Mouse (Mus musculus): ENCODE measurements at regions not wholly inside any gene's neighbourhood (a gene's known extent, or its start where the extent isn't known, plus 50 kb on each side); places are given as distances from the start of the nearest gene placed in this dataset.

- H3K4me3 ChIP-seq (replicated peaks; ENCODE audit: insufficient read depth, low read depth, low read length), result no peak overlapping the region
- WGBS, result 6% methylated on average over 19 of the region's 19 CpGs
- H3K27ac ChIP-seq (ENCODE audit: insufficient read depth, low read length), result no peak overlapping the region
- DNase-seq, result no peak
- TF ChIP-seq CTCF (IDR thresholded peaks at IDR 0.05; ENCODE audit: borderline replicate concordance, insufficient read depth, low read depth, low read length), result no peak
- TF ChIP-seq POLR2A (IDR thresholded peaks at IDR 0.05; ENCODE audit: borderline replicate concordance, insufficient read depth, low read length), result no peak
- no peaks in the 10 kb centered on the region; the same call in 1 of the 2 replicates for H3K27me3 ChIP-seq (ENCODE audit: control insufficient read depth, insufficient read depth, low read length)
- no peaks in the 10 kb centered on the region for H3K4me1 ChIP-seq (ENCODE audit: control insufficient read depth, insufficient read depth, low read length)
Measured at GRCm38 (mm10) chr11:94882687-94883383, 53.2 kb upstream of the Col1a1 start.

GRCm38 (mm10) chr11:94881982-94882686, 53.9 kb upstream of the Col1a1 start:
- Histone ChIP-seq H3K27me3 (ENCODE audit: control insufficient read depth, insufficient read depth, low read length) (no peaks in the 10 kb centered on the region; the same call in 1 of the 2 replicates), H3K27ac (ENCODE audit: insufficient read depth, low read length) (no peak overlapping the region), H3K4me3 (replicated peaks; ENCODE audit: insufficient read depth, low read depth, low read length) (no peak overlapping the region), H3K4me1 (ENCODE audit: control insufficient read depth, insufficient read depth, low read length) (no peaks in the 10 kb centered on the region)
- 40% methylated on average over 9 of the region's 9 CpGs for WGBS
- TF ChIP-seq POLR2A (IDR thresholded peaks at IDR 0.05; ENCODE audit: borderline replicate concordance, insufficient read depth, low read length) (no peak), CTCF (IDR thresholded peaks at IDR 0.05; ENCODE audit: borderline replicate concordance, insufficient read depth, low read depth, low read length) (no peak)
- no peak for DNase-seq

GRCm38 (mm10) chr11:94880896-94881840, 54.9 kb upstream of the Col1a1 start:
- Histone ChIP-seq H3K4me1 (ENCODE audit: control insufficient read depth, insufficient read depth, low read length) (no peaks in the 10 kb centered on the region), H3K27ac (ENCODE audit: insufficient read depth, low read length) (no peak overlapping the region), H3K4me3 (replicated peaks; ENCODE audit: insufficient read depth, low read depth, low read length) (no peak overlapping the region), H3K27me3 (ENCODE audit: control insufficient read depth, insufficient read depth, low read length) (no peaks in the 10 kb centered on the region; the same call in 1 of the 2 replicates)
- WGBS, result 24% methylated on average over 27 of the region's 27 CpGs
- DNase-seq, result no peak
- TF ChIP-seq POLR2A (IDR thresholded peaks at IDR 0.05; ENCODE audit: borderline replicate concordance, insufficient read depth, low read length) (no peak), CTCF (IDR thresholded peaks at IDR 0.05; ENCODE audit: borderline replicate concordance, insufficient read depth, low read depth, low read length) (no peak)

- Histone ChIP-seq H3K4me3 (replicated peaks; ENCODE audit: insufficient read depth, low read depth, low read length) (no peak overlapping the region), H3K27me3 (ENCODE audit: control insufficient read depth, insufficient read depth, low read length) (no peaks in the 10 kb centered on the region), H3K4me1 (ENCODE audit: control insufficient read depth, insufficient read depth, low read length) (no peaks in the 10 kb centered on the region), H3K27ac (ENCODE audit: insufficient read depth, low read length) (no peak overlapping the region)
- TF ChIP-seq CTCF (IDR thresholded peaks at IDR 0.05; ENCODE audit: borderline replicate concordance, insufficient read depth, low read depth, low read length), result no peak
- no peak for TF ChIP-seq POLR2A (IDR thresholded peaks at IDR 0.05; ENCODE audit: borderline replicate concordance, insufficient read depth, low read length)
- no peak for DNase-seq
- WGBS, result 82% methylated on average over 1 of the region's 1 CpGs
Measured at GRCm38 (mm10) chr11:94876707-94877106, 59.3 kb upstream of the Col1a1 start.

- no peak for TF ChIP-seq CTCF (IDR thresholded peaks at IDR 0.05; ENCODE audit: borderline replicate concordance, insufficient read depth, low read depth, low read length)
- H3K4me3 ChIP-seq (replicated peaks; ENCODE audit: insufficient read depth, low read depth, low read length), result no peak overlapping the region
- H3K4me1 ChIP-seq (ENCODE audit: control insufficient read depth, insufficient read depth, low read length), result no peaks in the 10 kb centered on the region
- 35% methylated on average over 7 of the region's 7 CpGs for WGBS
- no peak for DNase-seq
- no peak overlapping the region for H3K27ac ChIP-seq (ENCODE audit: insufficient read depth, low read length)
- H3K27me3 ChIP-seq (ENCODE audit: control insufficient read depth, insufficient read depth, low read length), result no peaks in the 10 kb centered on the region
Measured at GRCm38 (mm10) chr11:94875026-94875425, 61.0 kb upstream of the Col1a1 start.

- no peak overlapping the region for H3K27ac ChIP-seq (ENCODE audit: insufficient read depth, low read length)
- TF ChIP-seq POLR2A (IDR thresholded peaks at IDR 0.05; ENCODE audit: borderline replicate concordance, insufficient read depth, low read length) (no peak), CTCF (IDR thresholded peaks at IDR 0.05; ENCODE audit: borderline replicate concordance, insufficient read depth, low read depth, low read length) (no peak)
- DNase-seq, result no peak
- no peaks in the 10 kb centered on the region for H3K27me3 ChIP-seq (ENCODE audit: control insufficient read depth, insufficient read depth, low read length)
- H3K4me3 ChIP-seq (replicated peaks; ENCODE audit: insufficient read depth, low read depth, low read length), result no peak overlapping the region
- H3K4me1 ChIP-seq (ENCODE audit: control insufficient read depth, insufficient read depth, low read length), result no peaks in the 10 kb centered on the region
- WGBS, result 23% methylated on average over 7 of the region's 7 CpGs
Measured at GRCm38 (mm10) chr11:94874155-94874561, 61.9 kb upstream of the Col1a1 start.

- Histone ChIP-seq H3K4me3 (replicated peaks; ENCODE audit: insufficient read depth, low read depth, low read length) (no peak overlapping the region), H3K27ac (ENCODE audit: insufficient read depth, low read length) (no peak overlapping the region)
Measured at GRCm38 (mm10) chr11:94873693-94874092, 62.3 kb upstream of the Col1a1 start.

More at GRCm38 (mm10) chr11:94873693-94874092, 62.3 kb upstream of the Col1a1 start:
- DNase-seq, result no peak
- no peaks in the 10 kb centered on the region for H3K27me3 ChIP-seq (ENCODE audit: control insufficient read depth, insufficient read depth, low read length)
- TF ChIP-seq POLR2A (IDR thresholded peaks at IDR 0.05; ENCODE audit: borderline replicate concordance, insufficient read depth, low read length) (no peak), CTCF (IDR thresholded peaks at IDR 0.05; ENCODE audit: borderline replicate concordance, insufficient read depth, low read depth, low read length) (no peak)
- WGBS, result 21% methylated on average over 7 of the region's 7 CpGs
- no peaks in the 10 kb centered on the region for H3K4me1 ChIP-seq (ENCODE audit: control insufficient read depth, insufficient read depth, low read length)

Data from cerebellum, adult 2 months (tissue).